Mouse (Mus musculus) heart, adult 2 months (tissue): ENCODE data around the gene Rabl6. TPM values are rescaled to one million over a fixed set of nuclear protein-coding genes. Genes with fewer than 3 reads are reported as not detected.

Source experiments
- DNase-seq, 2 experiments: peaks; one replicate each; pipeline ENCODE4 v3.0.0; 2021
- H3K27ac ChIP-seq: fragments of 200-600 bp; 2 replicates; pipeline ENCODE4 v1.8.1; 2022
- H3K27me3 ChIP-seq: fragments of 200-500 bp; 2 replicates; pipeline ENCODE4 v1.6.1; 2012; ENCODE audit warnings: mild to moderate bottlenecking, low read length, inconsistent platforms, mixed read lengths; ENCODE audit not compliant: control insufficient read depth, insufficient read depth
- H3K36me3 ChIP-seq: fragments of 200-500 bp; 2 replicates; pipeline ENCODE4 v1.6.1; 2012; ENCODE audit warnings: low read length, inconsistent platforms; ENCODE audit not compliant: control insufficient read depth, insufficient read depth
- H3K4me1 ChIP-seq: fragments of 200-500 bp; 2 replicates; pipeline ENCODE4 v1.6.1; 2011; ENCODE audit warnings: low read length; ENCODE audit not compliant: control insufficient read depth, insufficient read depth
- H3K4me3 ChIP-seq: fragments of 200-600 bp; 2 replicates; pipeline ENCODE4 v1.8.1; 2022
- H3K79me2 ChIP-seq: fragments of 200-500 bp; replicated peaks from 2 replicates; pipeline ENCODE4 v1.6.1; 2012; ENCODE audit warnings: mild to moderate bottlenecking, inconsistent platforms, low read length, moderate library complexity, mixed read lengths; ENCODE audit not compliant: control insufficient read depth, insufficient read depth
- H3K9ac ChIP-seq: fragments of 200-500 bp; 2 replicates; pipeline ENCODE4 v1.6.1; 2012; ENCODE audit warnings: low read depth, mild to moderate bottlenecking, control low read depth, inconsistent platforms, low read length, mixed read lengths
- CTCF ChIP-seq: fragments of 200-600 bp; IDR thresholded peaks from 2 replicates; pipeline ENCODE4 v1.8.1; 2022; ENCODE audit warnings: antibody characterized with exemption, mild to moderate bottlenecking, moderate library complexity
- EP300 ChIP-seq: fragments of 200-500 bp; IDR thresholded peaks from 2 replicates; pipeline ENCODE4 v1.6.1; 2011; ENCODE audit warnings: low read depth, low read length, control low read depth; ENCODE audit not compliant: insufficient read depth
- POLR2A ChIP-seq: fragments of 200-500 bp; IDR thresholded peaks from 2 replicates; pipeline ENCODE4 v1.6.1; 2011; ENCODE audit warnings: mild to moderate bottlenecking, low read depth, low read length, control low read depth; ENCODE audit not compliant: insufficient read depth
- WGBS: fragments of 180-500 bp; shearing (Covaris S2); methylation state at CpG from one replicate; pipeline ENCODE4 v1.1.7; 2018; 5-methylcytosine and 5-hydroxymethylcytosine counted together
- intact Hi-C: fragments of 180-260 bp; cut with DNase I; formaldehyde crosslinking; loops from one replicate; pipeline ENCODE4 v1.15.1; 2025
- polyA plus RNA-seq: library from polyadenylated mRNA; depleted of rRNA; stranded (reverse); fragments of >200 nt; gene quantifications from 2 replicates; pipeline ENCODE4 v1.2.3, GENCODE M21; 2012
- total RNA-seq, 2 experiments: library from RNA; stranded (reverse); gene quantifications; 2 replicates each; pipeline ENCODE4 v1.2.3; 2021

The Rabl6 gene
- total and polyA plus RNA-seq, 3 experiments, result 48.8 to 65.3 (median 61.2) TPM

- 0 out of 2 replicates have a peak overlapping the region, but pooled peaks have one; percentile 16 for H3K4me3 ChIP-seq
- 0 out of 2 replicates have a peak, but pooled peaks have one; percentile 11 for TF ChIP-seq EP300
- TF ChIP-seq POLR2A, result no peak
- TF ChIP-seq CTCF, result peak; percentile 71
- H3K27me3 ChIP-seq, result peaks cover 27% of the 10 kb centered on the region
- H3K4me1 ChIP-seq, result peaks cover 10% of the 10 kb centered on the region
- peak in 1 of 2 experiments; percentile 36 for DNase-seq
- WGBS, result 7% methylated on average over 27 of the region's 27 CpGs
- no peak overlapping the region for H3K9ac ChIP-seq
- H3K27ac ChIP-seq, result no peak overlapping the region
- no peaks in the 10 kb centered on the region for H3K79me2 ChIP-seq
- intact Hi-C loops, result loop anchor here (2.0 kb wide), 2 partner anchors 21 to 25 kb away; no protein-coding TSS in a partner anchor
- H3K36me3 ChIP-seq, result no peaks in the 10 kb centered on the region
These were observed 28.4 kb downstream of the Rabl6 start for GRCm38 (mm10) chr2:25579737-25580460.

- H3K27ac ChIP-seq, result no peak overlapping the region
- WGBS, result 5% methylated on average over 77 of the region's 77 CpGs
- intact Hi-C loops, result no loop called here
- no peaks in the 10 kb centered on the region for H3K36me3 ChIP-seq
- peak in 1 of 2 experiments; percentile 10 for DNase-seq
- H3K9ac ChIP-seq, result no peak overlapping the region
- peaks cover 27% of the 10 kb centered on the region for H3K27me3 ChIP-seq
- H3K4me1 ChIP-seq, result peaks cover 10% of the 10 kb centered on the region
- no peaks in the 10 kb centered on the region for H3K79me2 ChIP-seq
- H3K4me3 ChIP-seq, result peak overlapping the region; percentile 16; the same call in 1 of the 2 replicates
- no peak for TF ChIP-seq CTCF
- TF ChIP-seq EP300, result no peak
- TF ChIP-seq POLR2A, result no peak
These were observed 29.3 kb downstream of the Rabl6 start for GRCm38 (mm10) chr2:25578796-25579736.

- Histone ChIP-seq H3K27ac (no peak overlapping the region), H3K9ac (peak overlapping the region; percentile 10; the same call in 1 of the 2 replicates), H3K4me3 (peak overlapping the region; percentile 21), H3K27me3 (peaks cover 27% of the 10 kb centered on the region), H3K36me3 (no peaks in the 10 kb centered on the region), H3K4me1 (peaks cover 10% of the 10 kb centered on the region), H3K79me2 (no peaks in the 10 kb centered on the region)
- intact Hi-C loops, result no loop called here
- peak in 1 of 2 experiments; percentile 31 for DNase-seq
- TF ChIP-seq CTCF (peak; percentile 48), POLR2A (no peak)
- 3% methylated on average over 75 of the region's 75 CpGs for WGBS
These were observed 30.1 kb downstream of the Rabl6 start for GRCm38 (mm10) chr2:25577951-25578795.

GRCm38 (mm10) chr2:25576965-25577891 is 31.1 kb downstream of the Rabl6 start:
- no peaks in the 10 kb centered on the region for H3K36me3 ChIP-seq
- peaks cover 10% of the 10 kb centered on the region for H3K4me1 ChIP-seq
- DNase-seq, result no peak
- H3K9ac ChIP-seq, result no peak overlapping the region; the same call in 1 of the 2 replicates
- no peak for TF ChIP-seq EP300
- no peak for TF ChIP-seq POLR2A
- TF ChIP-seq CTCF, result no peak
- intact Hi-C loops, result no loop called here
- H3K27ac ChIP-seq, result no peak overlapping the region
- H3K4me3 ChIP-seq, result peak overlapping the region; percentile 21; the same call in 1 of the 2 replicates
- peaks cover 27% of the 10 kb centered on the region for H3K27me3 ChIP-seq
- no peaks in the 10 kb centered on the region for H3K79me2 ChIP-seq
- 17% methylated on average over 92 of the region's 92 CpGs for WGBS
